Mouse (Mus musculus): ENCODE results near the gene Cass4. TPM values are rescaled to one million over a fixed set of nuclear protein-coding genes. Genes with fewer than 3 reads are reported as not detected.

Cass4 gene
- total and polyA plus RNA-seq, 2 experiments, result not detected

GRCm38 (mm10) chr2:172477860-172478259 lies 84.3 kb downstream of the Cass4 start:
- Histone ChIP-seq H3K9ac (ENCODE audit: low read depth, low read length) (no peak overlapping the region), H3K4me1 (ENCODE audit: control insufficient read depth, insufficient read depth, low read length) (peaks cover 9% of the 10 kb centered on the region), H3K4me3 (ENCODE audit: insufficient read depth, low read depth, low read length) (no peak overlapping the region), H3K27me3 (ENCODE audit: control insufficient read depth, insufficient read depth, low read length) (no peaks in the 10 kb centered on the region), H3K36me3 (ENCODE audit: control insufficient read depth, insufficient read depth, low read length) (no peaks in the 10 kb centered on the region), H3K79me2 (ENCODE audit: control insufficient read depth, insufficient read depth, low read length) (no peaks in the 10 kb centered on the region), H3K27ac (replicated peaks; ENCODE audit: insufficient read depth, low read depth, low read length) (no peak overlapping the region)
- WGBS, result 4% methylated on average over 2 of the region's 2 CpGs
- peak; percentile 54 for DNase-seq (ENCODE audit: extremely low read depth, low read depth, low spot score)
- TF ChIP-seq POLR2A (IDR thresholded peaks at IDR 0.05; ENCODE audit: extremely low read depth, insufficient read depth, low read length), result no peak
- TF ChIP-seq CTCF (IDR thresholded peaks at IDR 0.05; ENCODE audit: low read depth, low read length), result peak; percentile 31; the same call in 1 of the 2 replicates

- H3K9ac ChIP-seq (ENCODE audit: low read depth, low read length), result no peak overlapping the region
- no peaks in the 10 kb centered on the region for H3K36me3 ChIP-seq (ENCODE audit: control insufficient read depth, insufficient read depth, low read length)
- TF ChIP-seq CTCF (IDR thresholded peaks at IDR 0.05; ENCODE audit: low read depth, low read length), result no peak
- TF ChIP-seq POLR2A (IDR thresholded peaks at IDR 0.05; ENCODE audit: extremely low read depth, insufficient read depth, low read length), result no peak
- H3K79me2 ChIP-seq (ENCODE audit: control insufficient read depth, insufficient read depth, low read length), result no peaks in the 10 kb centered on the region
- no peak for DNase-seq (ENCODE audit: extremely low read depth, low read depth, low spot score)
- WGBS, result 79% methylated on average over 7 of the region's 7 CpGs
- no peak overlapping the region for H3K27ac ChIP-seq (replicated peaks; ENCODE audit: insufficient read depth, low read depth, low read length)
- H3K27me3 ChIP-seq (ENCODE audit: control insufficient read depth, insufficient read depth, low read length), result no peaks in the 10 kb centered on the region
- H3K4me1 ChIP-seq (ENCODE audit: control insufficient read depth, insufficient read depth, low read length), result peaks cover 4% of the 10 kb centered on the region
- H3K4me3 ChIP-seq (ENCODE audit: insufficient read depth, low read depth, low read length), result no peak overlapping the region
Observed at GRCm38 (mm10) chr2:172480296-172480695, 86.7 kb downstream of the Cass4 start.

- Histone ChIP-seq H3K36me3 (ENCODE audit: control insufficient read depth, insufficient read depth, low read length) (no peaks in the 10 kb centered on the region), H3K4me3 (ENCODE audit: insufficient read depth, low read depth, low read length) (no peak overlapping the region), H3K4me1 (ENCODE audit: control insufficient read depth, insufficient read depth, low read length) (peaks cover 3% of the 10 kb centered on the region), H3K79me2 (ENCODE audit: control insufficient read depth, insufficient read depth, low read length) (no peaks in the 10 kb centered on the region), H3K27ac (replicated peaks; ENCODE audit: insufficient read depth, low read depth, low read length) (no peak overlapping the region), H3K27me3 (ENCODE audit: control insufficient read depth, insufficient read depth, low read length) (no peaks in the 10 kb centered on the region), H3K9ac (ENCODE audit: low read depth, low read length) (no peak overlapping the region)
- 74% methylated on average over 16 of the region's 16 CpGs for WGBS
- TF ChIP-seq POLR2A (IDR thresholded peaks at IDR 0.05; ENCODE audit: extremely low read depth, insufficient read depth, low read length), result no peak
- no peak for TF ChIP-seq CTCF (IDR thresholded peaks at IDR 0.05; ENCODE audit: low read depth, low read length)
- no peak for DNase-seq (ENCODE audit: extremely low read depth, low read depth, low spot score)
Observed at GRCm38 (mm10) chr2:172481654-172482385, 88.2 kb downstream of the Cass4 start.

Other genes starting within 250 kb of the Cass4 start
- not detected in 2 replicates for gene Mc3r, start 145.3 kb upstream of the Cass4 start, total RNA-seq (2014; rRNA removed)
- gene Mc3r, start 145.3 kb upstream of the Cass4 start, polyA plus RNA-seq (2012; rRNA removed), result not detected in 2 replicates
- 27.0 and 35.5 TPM in 2 replicates for gene Fam210b, start 48.2 kb upstream of the Cass4 start, total RNA-seq (2014; rRNA removed)
- gene Fam210b, start 48.2 kb upstream of the Cass4 start, polyA plus RNA-seq (2012; rRNA removed), result 62.1 and 87.1 TPM in 2 replicates
- gene Aurka, start 23.3 kb upstream of the Cass4 start, total RNA-seq (2014; rRNA removed), result 0.28 and 1.5 TPM in 2 replicates
- gene Aurka, start 23.3 kb upstream of the Cass4 start, polyA plus RNA-seq (2012; rRNA removed), result 0.37 and 0.57 TPM in 2 replicates
- gene Cstf1, start 23.1 kb upstream of the Cass4 start, total RNA-seq (2014; rRNA removed), result 10.9 and 14.5 TPM in 2 replicates
- gene Cstf1, start 23.1 kb upstream of the Cass4 start, polyA plus RNA-seq (2012; rRNA removed), result 27.8 and 30.8 TPM in 2 replicates
- gene Rtf2, start 46.8 kb downstream of the Cass4 start, total RNA-seq (2014; rRNA removed), result 35.0 and 37.0 TPM in 2 replicates
- 31.5 and 36.3 TPM in 2 replicates for gene Rtf2, start 46.8 kb downstream of the Cass4 start, polyA plus RNA-seq (2012; rRNA removed)
- gene Gcnt7, start 64.8 kb downstream of the Cass4 start, total RNA-seq (2014; rRNA removed), result not detected in 2 replicates
- not detected in 2 replicates for gene Gcnt7, start 64.8 kb downstream of the Cass4 start, polyA plus RNA-seq (2012; rRNA removed)
- 0.18 TPM in 1 of 2 replicates, not detected in the other for gene Fam209, start 78.7 kb downstream of the Cass4 start, total RNA-seq (2014; rRNA removed)
- 0.15 and 0.18 TPM in 2 replicates for gene Fam209, start 78.7 kb downstream of the Cass4 start, polyA plus RNA-seq (2012; rRNA removed)
- gene Tfap2c, start 155.8 kb downstream of the Cass4 start, total RNA-seq (2014; rRNA removed), result not detected in 2 replicates
- not detected in 2 replicates for gene Tfap2c, start 155.8 kb downstream of the Cass4 start, polyA plus RNA-seq (2012; rRNA removed)

Measured in liver, adult 2 months (tissue).